Mouse (Mus musculus): ENCODE measurements around the gene Aspa. TPM values are rescaled to one million over a fixed set of nuclear protein-coding genes. Genes with fewer than 3 reads are reported as not detected.
"Not testable (repeated sequence)": the region's sequence is repeated elsewhere in the genome, so short reads cannot be mapped to it uniquely, and the experiment has no call there.

Aspa gene
- polyA plus RNA-seq, 1 experiment from 2014 or later: 68.6 TPM

DNA sequence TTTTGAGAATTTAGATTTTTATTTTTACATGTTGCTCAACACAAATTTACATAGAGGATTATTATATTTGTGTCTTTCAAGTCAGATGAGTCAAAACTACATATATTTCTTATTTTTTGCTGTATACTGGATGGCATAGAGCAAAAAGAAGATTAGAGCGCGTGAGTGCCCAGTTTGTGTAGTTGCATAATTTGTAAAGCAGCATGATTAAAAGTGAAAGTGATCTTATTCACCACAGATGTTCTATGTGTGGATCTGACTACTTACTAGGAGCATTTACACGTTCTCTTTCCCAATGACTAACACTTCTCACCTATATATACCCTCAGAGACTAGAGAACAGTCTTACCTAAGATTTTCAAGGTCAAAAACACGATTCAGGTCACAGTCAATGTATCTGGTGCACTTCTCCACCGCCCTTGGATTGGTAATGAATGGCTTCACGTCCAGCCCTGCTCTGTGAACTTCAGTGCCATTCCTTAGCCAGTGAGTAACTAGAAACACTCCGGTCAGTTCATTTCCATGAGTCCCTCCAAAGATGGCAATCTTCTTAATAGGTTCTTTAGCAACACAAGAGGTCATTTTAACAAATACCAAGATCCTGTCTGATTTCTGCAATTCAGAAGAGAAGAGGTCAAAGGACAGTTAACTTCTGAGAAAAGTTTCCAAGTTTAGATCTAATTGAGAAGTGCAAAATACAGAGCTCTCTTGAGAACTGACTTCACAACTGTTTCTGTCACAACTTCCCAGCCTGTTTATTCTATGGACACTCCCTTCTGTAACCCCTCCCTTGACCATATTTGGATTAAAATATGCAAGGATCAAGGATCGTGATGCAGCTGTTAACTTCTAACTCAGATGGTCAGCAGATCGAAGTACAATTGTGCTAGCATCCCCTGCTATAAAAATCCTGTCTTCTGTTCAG, 5.2 kb downstream of the Aspa start:
- no peak overlapping the region; the same call in 1 of the 2 replicates for H3K4me3 ChIP-seq (replicated peaks; ENCODE audit: low read depth, low read length)
- H3K36me3 ChIP-seq (ENCODE audit: insufficient read depth, low read length): no peaks in the 10 kb centered on the region
- H3K27ac ChIP-seq: peak overlapping the region; percentile 50
- peak overlapping the region; percentile 23; the same call in 1 of the 2 replicates for H3K9ac ChIP-seq (ENCODE audit: low read depth, low read length)
- ATAC-seq (replicated peaks; ENCODE audit: low FRiP score, low read depth) (no peak; the same call in 1 of the 2 replicates), DNase-seq (ENCODE audit: low spot score) (peak; percentile 69)
- peak overlapping the region; percentile 25; the same call in 1 of the 2 replicates for H3K4me2 ChIP-seq (ENCODE audit: low read length)
- H3K27me3 ChIP-seq (ENCODE audit: insufficient read depth, low read length): no peaks in the 10 kb centered on the region
- no peaks in the 10 kb centered on the region for H3K4me1 ChIP-seq (replicated peaks; ENCODE audit: insufficient read depth, low read length)
- H3K9me3 ChIP-seq (replicated peaks; ENCODE audit: low read length): no peaks in the 10 kb centered on the region
- WGBS: 52% methylated on average over 9 of the region's 9 CpGs
- TF ChIP-seq CTCF (IDR thresholded peaks at IDR 0.05; ENCODE audit: low read depth): no peak

- H3K9ac ChIP-seq (ENCODE audit: low read depth, low read length); H3K9me3 ChIP-seq (replicated peaks; ENCODE audit: low read length); H3K36me3 ChIP-seq (ENCODE audit: insufficient read depth, low read length); DNase-seq (ENCODE audit: low spot score); H3K4me3 ChIP-seq (replicated peaks; ENCODE audit: low read depth, low read length); H3K4me2 ChIP-seq (ENCODE audit: low read length); H3K4me1 ChIP-seq (replicated peaks; ENCODE audit: insufficient read depth, low read length); H3K27ac ChIP-seq; H3K27me3 ChIP-seq (ENCODE audit: insufficient read depth, low read length); ATAC-seq (replicated peaks; ENCODE audit: low FRiP score, low read depth): not testable (repeated sequence)
- 94% methylated on average over 13 of the region's 13 CpGs for WGBS
Measured at GRCm38 (mm10) chr11:73321064-73321463, 8.3 kb downstream of the Aspa start.

GRCm38 (mm10) chr11:73318581-73318980, 10.8 kb downstream of the Aspa start:
- DNase-seq (ENCODE audit: low spot score); H3K27ac ChIP-seq; H3K4me3 ChIP-seq (replicated peaks; ENCODE audit: low read depth, low read length); ATAC-seq (replicated peaks; ENCODE audit: low FRiP score, low read depth); H3K9me3 ChIP-seq (replicated peaks; ENCODE audit: low read length); H3K36me3 ChIP-seq (ENCODE audit: insufficient read depth, low read length); H3K27me3 ChIP-seq (ENCODE audit: insufficient read depth, low read length); H3K4me1 ChIP-seq (replicated peaks; ENCODE audit: insufficient read depth, low read length); H3K9ac ChIP-seq (ENCODE audit: low read depth, low read length); H3K4me2 ChIP-seq (ENCODE audit: low read length): not testable (repeated sequence)
- 74% methylated on average over 2 of the region's 2 CpGs for whole genome bisulfite sequencing

- no peak overlapping the region for H3K4me2 ChIP-seq (ENCODE audit: low read length)
- no peak for TF ChIP-seq CTCF (IDR thresholded peaks at IDR 0.05; ENCODE audit: low read depth)
- H3K9me3 ChIP-seq (replicated peaks; ENCODE audit: low read length): no peaks in the 10 kb centered on the region
- H3K4me3 ChIP-seq (replicated peaks; ENCODE audit: low read depth, low read length): no peak overlapping the region
- ATAC-seq (replicated peaks; ENCODE audit: low FRiP score, low read depth) (no peak), DNase-seq (ENCODE audit: low spot score) (no peak)
- no peaks in the 10 kb centered on the region for H3K4me1 ChIP-seq (replicated peaks; ENCODE audit: insufficient read depth, low read length)
- no peak overlapping the region for H3K27ac ChIP-seq
- WGBS: 42% methylated on average over 3 of the region's 3 CpGs
- H3K36me3 ChIP-seq (ENCODE audit: insufficient read depth, low read length): no peaks in the 10 kb centered on the region
- H3K9ac ChIP-seq (ENCODE audit: low read depth, low read length): no peak overlapping the region
- no peaks in the 10 kb centered on the region for H3K27me3 ChIP-seq (ENCODE audit: insufficient read depth, low read length)
Measured at GRCm38 (mm10) chr11:73315961-73316360, 13.4 kb downstream of the Aspa start.

GRCm38 (mm10) chr11:73303123-73303522, 26.3 kb downstream of the Aspa start:
- H3K9me3 ChIP-seq (replicated peaks; ENCODE audit: low read length): no peaks in the 10 kb centered on the region
- H3K4me1 ChIP-seq (replicated peaks; ENCODE audit: insufficient read depth, low read length): no peaks in the 10 kb centered on the region
- WGBS: 64% methylated on average over 2 of the region's 2 CpGs
- ATAC-seq (replicated peaks; ENCODE audit: low FRiP score, low read depth) (no peak), DNase-seq (ENCODE audit: low spot score) (no peak)
- H3K4me2 ChIP-seq (ENCODE audit: low read length): no peak overlapping the region
- no peaks in the 10 kb centered on the region for H3K27me3 ChIP-seq (ENCODE audit: insufficient read depth, low read length)
- TF ChIP-seq CTCF (IDR thresholded peaks at IDR 0.05; ENCODE audit: low read depth): no peak
- no peaks in the 10 kb centered on the region for H3K36me3 ChIP-seq (ENCODE audit: insufficient read depth, low read length)
- H3K9ac ChIP-seq (ENCODE audit: low read depth, low read length): no peak overlapping the region
- no peak overlapping the region for H3K4me3 ChIP-seq (replicated peaks; ENCODE audit: low read depth, low read length)
- no peak overlapping the region for H3K27ac ChIP-seq

DNA sequence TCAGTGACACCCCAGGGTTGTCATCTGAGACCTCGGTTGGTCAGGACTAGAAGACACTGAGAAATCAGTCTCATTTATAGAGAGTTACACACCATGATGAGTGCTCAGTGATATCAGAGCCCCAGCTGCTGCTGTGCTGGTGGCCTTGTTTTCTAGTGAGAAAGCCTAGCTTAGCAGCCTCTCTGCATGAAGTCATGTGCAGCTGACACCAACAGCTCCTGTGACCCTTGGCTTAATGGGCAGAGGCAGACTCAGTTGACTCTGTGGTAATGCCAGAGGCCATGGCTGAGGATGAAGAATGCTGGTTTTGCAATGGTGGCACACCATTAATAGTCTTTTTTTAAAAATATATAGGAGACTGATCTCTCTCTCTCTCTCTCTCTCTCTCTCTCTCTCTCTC, 39.8 kb downstream of the Aspa start:
- H3K9ac ChIP-seq (ENCODE audit: low read depth, low read length): no peak overlapping the region
- WGBS: 74% methylated on average over 1 of the region's 1 CpGs
- no peak for ATAC-seq (replicated peaks; ENCODE audit: low FRiP score, low read depth)

More for the DNA sequence above, 39.8 kb downstream of the Aspa start:
- Histone ChIP-seq H3K4me1 (replicated peaks; ENCODE audit: insufficient read depth, low read length) (no peaks in the 10 kb centered on the region), H3K36me3 (ENCODE audit: insufficient read depth, low read length) (no peaks in the 10 kb centered on the region), H3K27me3 (ENCODE audit: insufficient read depth, low read length) (no peaks in the 10 kb centered on the region), H3K27ac (no peak overlapping the region), H3K9me3 (replicated peaks; ENCODE audit: low read length) (no peaks in the 10 kb centered on the region), H3K4me3 (replicated peaks; ENCODE audit: low read depth, low read length) (no peak overlapping the region), H3K4me2 (ENCODE audit: low read length) (no peak overlapping the region)
- DNase-seq (ENCODE audit: low spot score): no peak
- no peak for TF ChIP-seq CTCF (IDR thresholded peaks at IDR 0.05; ENCODE audit: low read depth)
